Mouse (Mus musculus) forebrain, postnatal 0 days (tissue): ENCODE results near the gene Rilpl1. TPM values are rescaled to one million over a fixed set of nuclear protein-coding genes. Genes with fewer than 3 reads are reported as not detected.

Experiments used
- ATAC-seq: fragments of 200-750 bp; cut with Nextera tagmentation; 2 replicates; pipeline ENCODE4 v1.8.0; 2017; ENCODE audit warnings: mild to moderate bottlenecking, moderate library complexity
- DNase-seq: peaks from one replicate; pipeline ENCODE4 v3.0.0-alpha.2; 2015
- H3K27ac ChIP-seq: fragments of 300-500 bp; sonication (generic); 2 replicates; pipeline ENCODE4 v1.5.1; 2014; ENCODE audit warnings: low read depth, mild to moderate bottlenecking, antibody characterized with exemption, low read length, moderate library complexity, mixed read lengths
- H3K27me3 ChIP-seq: fragments of 300-500 bp; sonication (generic); 2 replicates; pipeline ENCODE4 v1.6.1; 2014; ENCODE audit warnings: mild to moderate bottlenecking, low read length, mixed read lengths; ENCODE audit not compliant: insufficient read depth
- H3K36me3 ChIP-seq: fragments of 300-500 bp; sonication (generic); 2 replicates; pipeline ENCODE4 v1.6.1; 2014; ENCODE audit warnings: mild to moderate bottlenecking, moderate library complexity; ENCODE audit not compliant: insufficient read depth
- H3K4me1 ChIP-seq: fragments of 300-500 bp; sonication (generic); 2 replicates; pipeline ENCODE4 v1.6.1; 2014; ENCODE audit warnings: antibody characterized with exemption; ENCODE audit not compliant: insufficient read depth
- H3K4me2 ChIP-seq: fragments of 300-500 bp; sonication (generic); 2 replicates; pipeline ENCODE4 v1.6.1; 2014; ENCODE audit warnings: low read depth, mild to moderate bottlenecking, moderate library complexity
- H3K4me3 ChIP-seq: fragments of 300-500 bp; sonication (generic); 2 replicates; pipeline ENCODE4 v1.5.1; 2014; ENCODE audit warnings: low read depth, low read length, mixed read lengths
- H3K9ac ChIP-seq: fragments of 300-500 bp; sonication (generic); 2 replicates; pipeline ENCODE4 v1.6.1; 2014; ENCODE audit warnings: mild to moderate bottlenecking
- H3K9me3 ChIP-seq: fragments of 300-500 bp; sonication (generic); 2 replicates; pipeline ENCODE4 v1.6.1; 2016; ENCODE audit warnings: low read length
- CTCF ChIP-seq: sonication (generic); IDR thresholded peaks from 2 replicates; pipeline ENCODE4 v1.5.1; 2016; ENCODE audit warnings: antibody characterized with exemption, control low read depth, low read depth
- WGBS: fragments of 180-500 bp; shearing (Covaris S2); extraction: QIAGEN DNeasy Blood & Tissue Kit; methylation state at CpG from one replicate; pipeline ENCODE4 v1.1.7; 2014; 5-methylcytosine and 5-hydroxymethylcytosine counted together
- polyA plus RNA-seq: library from polyadenylated mRNA; unstranded; fragments of >200 nt; fragmentation: Nextera tagmentation; extraction: Ambion mirVana; gene quantifications from 2 replicates; pipeline ENCODE4 v1.2.1, GENCODE M21; 2015
- total RNA-seq: library from RNA; depleted of rRNA; stranded (reverse); fragments of >200 nt; gene quantifications from 2 replicates; pipeline ENCODE4 v1.2.3, GENCODE M21; 2014

Rilpl1 gene
- total and polyA plus RNA-seq, 2 experiments from 2014 or later: 10.0 to 11.8 TPM

GRCm38 (mm10) chr5:124515789-124516188, 15.4 kb downstream of the Rilpl1 start:
- DNase-seq: no peak
- H3K27ac ChIP-seq: no peak overlapping the region
- H3K4me1 ChIP-seq: no peaks in the 10 kb centered on the region
- no peak for ATAC-seq
- H3K4me2 ChIP-seq: no peak overlapping the region
- 93% methylated on average over 5 of the region's 5 CpGs for WGBS
- H3K36me3 ChIP-seq: peaks cover 8% of the 10 kb centered on the region
- no peaks in the 10 kb centered on the region for H3K9me3 ChIP-seq
- no peak for TF ChIP-seq CTCF
- no peak overlapping the region for H3K4me3 ChIP-seq
- no peaks in the 10 kb centered on the region for H3K27me3 ChIP-seq
- no peak overlapping the region for H3K9ac ChIP-seq

- H3K4me2 ChIP-seq: no peak overlapping the region
- DNase-seq (no peak), ATAC-seq (no peak)
- H3K36me3 ChIP-seq: peaks cover 8% of the 10 kb centered on the region
- TF ChIP-seq CTCF: no peak
- H3K4me1 ChIP-seq: no peaks in the 10 kb centered on the region
- WGBS: 93% methylated on average over 10 of the region's 10 CpGs
- no peak overlapping the region for H3K27ac ChIP-seq
- H3K4me3 ChIP-seq: no peak overlapping the region
- no peaks in the 10 kb centered on the region for H3K9me3 ChIP-seq
- no peaks in the 10 kb centered on the region for H3K27me3 ChIP-seq
- H3K9ac ChIP-seq: no peak overlapping the region
Measured at GRCm38 (mm10) chr5:124510536-124511050, 20.6 kb downstream of the Rilpl1 start.

- H3K4me2 ChIP-seq: no peak overlapping the region
- ATAC-seq (no peak), DNase-seq (no peak)
- no peaks in the 10 kb centered on the region for H3K27me3 ChIP-seq
- WGBS: 76% methylated on average over 12 of the region's 12 CpGs
- H3K27ac ChIP-seq: no peak overlapping the region
- no peaks in the 10 kb centered on the region for H3K9me3 ChIP-seq
- H3K36me3 ChIP-seq: peaks cover 8% of the 10 kb centered on the region
- no peak for TF ChIP-seq CTCF
- H3K9ac ChIP-seq: no peak overlapping the region
- H3K4me3 ChIP-seq: no peak overlapping the region
- no peaks in the 10 kb centered on the region for H3K4me1 ChIP-seq
Measured at GRCm38 (mm10) chr5:124509742-124510237, 21.4 kb downstream of the Rilpl1 start.

GRCm38 (mm10) chr5:124509200-124509599, 22.0 kb downstream of the Rilpl1 start:
- DNase-seq (no peak), ATAC-seq (no peak)
- Histone ChIP-seq H3K36me3 (peaks cover 8% of the 10 kb centered on the region), H3K9me3 (no peaks in the 10 kb centered on the region), H3K4me2 (no peak overlapping the region), H3K27ac (no peak overlapping the region), H3K4me1 (no peaks in the 10 kb centered on the region), H3K9ac (no peak overlapping the region), H3K27me3 (no peaks in the 10 kb centered on the region), H3K4me3 (no peak overlapping the region)
- 92% methylated on average over 6 of the region's 6 CpGs for WGBS
- TF ChIP-seq CTCF: no peak

- 87% methylated on average over 10 of the region's 10 CpGs for WGBS
Measured at GRCm38 (mm10) chr5:124506731-124507359, 24.3 kb downstream of the Rilpl1 start.

GRCm38 (mm10) chr5:124505235-124505634, 26.0 kb downstream of the Rilpl1 start:
- Histone ChIP-seq H3K27ac (no peak overlapping the region), H3K4me2 (no peak overlapping the region), H3K27me3 (no peaks in the 10 kb centered on the region), H3K9ac (no peak overlapping the region), H3K4me1 (no peaks in the 10 kb centered on the region), H3K4me3 (no peak overlapping the region), H3K9me3 (no peaks in the 10 kb centered on the region), H3K36me3 (peaks cover 16% of the 10 kb centered on the region)
- no peak for DNase-seq
- 94% methylated on average over 4 of the region's 4 CpGs for WGBS
- ATAC-seq: no peak
- TF ChIP-seq CTCF: no peak

More at GRCm38 (mm10) chr5:124506731-124507359, 24.3 kb downstream of the Rilpl1 start:
- Histone ChIP-seq H3K4me3 (no peak overlapping the region), H3K27me3 (no peaks in the 10 kb centered on the region), H3K4me1 (no peaks in the 10 kb centered on the region), H3K9me3 (no peaks in the 10 kb centered on the region), H3K9ac (no peak overlapping the region), H3K4me2 (no peak overlapping the region), H3K27ac (no peak overlapping the region), H3K36me3 (peaks cover 19% of the 10 kb centered on the region)
- no peak for TF ChIP-seq CTCF
- DNase-seq (no peak), ATAC-seq (no peak)

GRCm38 (mm10) chr5:124503742-124504141, 27.4 kb downstream of the Rilpl1 start:
- WGBS: 72% methylated on average over 14 of the region's 14 CpGs
- H3K9ac ChIP-seq: no peak overlapping the region

More at GRCm38 (mm10) chr5:124503742-124504141, 27.4 kb downstream of the Rilpl1 start:
- Histone ChIP-seq H3K27me3 (no peaks in the 10 kb centered on the region), H3K4me3 (no peak overlapping the region), H3K36me3 (peaks cover 16% of the 10 kb centered on the region), H3K27ac (no peak overlapping the region), H3K9me3 (no peaks in the 10 kb centered on the region), H3K4me1 (no peaks in the 10 kb centered on the region), H3K4me2 (no peak overlapping the region)
- ATAC-seq: no peak
- no peak for DNase-seq
- no peak for TF ChIP-seq CTCF
